Mouse (Mus musculus) heart, embryonic 16.5 days (tissue): Measurements from ENCODE around the gene Toe1. TPM values are rescaled to one million over a fixed set of nuclear protein-coding genes. Genes with fewer than 3 reads are reported as not detected.

Source experiments
- ATAC-seq: fragments of 200-750 bp; cut with Nextera tagmentation; replicated peaks from 2 replicates; pipeline ENCODE4 v1.8.0; 2017; ENCODE audit warnings: moderate number of reproducible peaks; ENCODE audit not compliant: insufficient read depth, low FRiP score; ENCODE audit errors: extremely low read depth
- H3K27ac ChIP-seq: fragments of 300-500 bp; sonication (generic); 2 replicates; pipeline ENCODE4 v1.5.1; 2014; ENCODE audit warnings: mild to moderate bottlenecking, low read length, control low read depth, moderate library complexity
- H3K27me3 ChIP-seq: fragments of 300-500 bp; sonication (generic); 2 replicates; pipeline ENCODE4 v1.6.1; 2014; ENCODE audit warnings: low read length, mixed read lengths; ENCODE audit not compliant: control insufficient read depth, insufficient read depth
- H3K36me3 ChIP-seq: fragments of 300-500 bp; sonication (generic); 2 replicates; pipeline ENCODE4 v1.6.1; 2014; ENCODE audit not compliant: control insufficient read depth, insufficient read depth
- H3K4me1 ChIP-seq: fragments of 300-500 bp; sonication (generic); 2 replicates; pipeline ENCODE4 v1.6.1; 2014; ENCODE audit warnings: low read length, mixed read lengths; ENCODE audit not compliant: control insufficient read depth, insufficient read depth
- H3K4me2 ChIP-seq: fragments of 300-500 bp; sonication (generic); 2 replicates; pipeline ENCODE4 v1.6.1; 2014; ENCODE audit warnings: low read depth, mild to moderate bottlenecking, control low read depth, low read length
- H3K4me3 ChIP-seq: fragments of 300-500 bp; sonication (generic); 2 replicates; pipeline ENCODE4 v1.5.1; 2014; ENCODE audit warnings: mild to moderate bottlenecking, control low read depth, low read length
- H3K9ac ChIP-seq: fragments of 300-500 bp; sonication (generic); 2 replicates; pipeline ENCODE4 v1.6.1; 2014; ENCODE audit warnings: low read length, control low read depth
- H3K9me3 ChIP-seq: fragments of 300-500 bp; sonication (generic); replicated peaks from 2 replicates; pipeline ENCODE4 v1.6.1; 2016; ENCODE audit warnings: low read length; ENCODE audit not compliant: control insufficient read depth
- WGBS: fragments of 180-500 bp; shearing (Covaris S2); extraction: QIAGEN DNeasy Blood & Tissue Kit; methylation state at CpG from one replicate; pipeline ENCODE4 v1.1.7; 2014; 5-methylcytosine and 5-hydroxymethylcytosine counted together
- polyA plus RNA-seq: library from polyadenylated mRNA; unstranded; fragments of >200 nt; fragmentation: Nextera tagmentation; extraction: Ambion mirVana; gene quantifications from 2 replicates; pipeline ENCODE4 v1.2.1, GENCODE M21; 2015

Toe1 gene
- polyA plus RNA-seq, 1 experiment from 2014 or later, result 23.4 TPM

GRCm38 (mm10) chr4:116829364-116830069, 22.1 kb upstream of the Toe1 start:
- ATAC-seq, result no peak
- 66% methylated on average over 6 of the region's 6 CpGs for WGBS
- no peak overlapping the region for H3K4me2 ChIP-seq

GRCm38 (mm10) chr4:116827819-116828218, 20.4 kb upstream of the Toe1 start:
- no peak for ATAC-seq
- WGBS, result 0% methylated on average over 4 of the region's 4 CpGs
- Histone ChIP-seq H3K27me3 (no peaks in the 10 kb centered on the region), H3K27ac (no peak overlapping the region), H3K9ac (no peak overlapping the region), H3K36me3 (no peaks in the 10 kb centered on the region), H3K4me2 (no peak overlapping the region), H3K4me3 (no peak overlapping the region), H3K4me1 (peaks cover 10% of the 10 kb centered on the region; the same call in 1 of the 2 replicates), H3K9me3 (no peaks in the 10 kb centered on the region)

More at GRCm38 (mm10) chr4:116829364-116830069, 22.1 kb upstream of the Toe1 start:
- no peak overlapping the region for H3K27ac ChIP-seq
- H3K4me1 ChIP-seq, result peaks cover 5% of the 10 kb centered on the region; the same call in 1 of the 2 replicates
- no peak overlapping the region for H3K9ac ChIP-seq
- H3K9me3 ChIP-seq, result no peaks in the 10 kb centered on the region
- no peak overlapping the region for H3K4me3 ChIP-seq
- no peaks in the 10 kb centered on the region for H3K27me3 ChIP-seq
- H3K36me3 ChIP-seq, result no peaks in the 10 kb centered on the region

- no peaks in the 10 kb centered on the region for H3K36me3 ChIP-seq
- H3K4me1 ChIP-seq, result peaks cover 14% of the 10 kb centered on the region; the same call in 1 of the 2 replicates
- H3K9ac ChIP-seq, result peak overlapping the region; percentile 87
- peaks cover 9% of the 10 kb centered on the region for H3K27me3 ChIP-seq
- H3K4me3 ChIP-seq, result peak overlapping the region; percentile 75
- peak overlapping the region; percentile 89 for H3K27ac ChIP-seq
- peak; percentile 61 for ATAC-seq
- H3K4me2 ChIP-seq, result peak overlapping the region; percentile 83
- H3K9me3 ChIP-seq, result no peaks in the 10 kb centered on the region
- WGBS, result 2% methylated on average over 29 of the region's 29 CpGs
These were observed 17.1 kb upstream of the Toe1 start for GRCm38 (mm10) chr4:116824541-116825004.

GRCm38 (mm10) chr4:116821694-116822016, 14.2 kb upstream of the Toe1 start, which contains the start of gene Hpdl:
Gene Hpdl, minus strand, starts transcription at chr4:116821707.
- peaks cover 9% of the 10 kb centered on the region for H3K27me3 ChIP-seq
- no peak within 1 kb of the TSS for H3K27ac ChIP-seq
- H3K36me3 ChIP-seq, result no peaks in the 10 kb centered on the region
- H3K4me3 ChIP-seq, result peak within 1 kb of the TSS; percentile 67
- peak within 1 kb of the TSS; percentile 99 for H3K4me2 ChIP-seq
- WGBS, result 11% methylated on average over 9 of the region's 9 CpGs
- no peaks in the 10 kb centered on the region for H3K9me3 ChIP-seq
- peaks cover 14% of the 10 kb centered on the region; the same call in 1 of the 2 replicates for H3K4me1 ChIP-seq
- H3K9ac ChIP-seq, result peak within 1 kb of the TSS; percentile 79
- ATAC-seq, result no peak

GRCm38 (mm10) chr4:116820902-116821693, 13.7 kb upstream of the Toe1 start:
- Histone ChIP-seq H3K4me1 (peaks cover 14% of the 10 kb centered on the region; the same call in 1 of the 2 replicates), H3K9me3 (no peaks in the 10 kb centered on the region), H3K27me3 (peaks cover 9% of the 10 kb centered on the region), H3K36me3 (no peaks in the 10 kb centered on the region), H3K4me2 (peak overlapping the region; percentile 99), H3K9ac (peak overlapping the region; percentile 79), H3K27ac (no peak overlapping the region), H3K4me3 (peak overlapping the region; percentile 67)
- peak; percentile 69 for ATAC-seq
- WGBS, result 1% methylated on average over 51 of the region's 51 CpGs

GRCm38 (mm10) chr4:116819968-116820901, 12.8 kb upstream of the Toe1 start:
- H3K9ac ChIP-seq, result no peak overlapping the region; the same call in none of the 2 replicates
- no peak overlapping the region for H3K27ac ChIP-seq
- peaks cover 11% of the 10 kb centered on the region; the same call in 1 of the 2 replicates for H3K4me1 ChIP-seq
- H3K4me3 ChIP-seq, result peak overlapping the region; percentile 67
- no peaks in the 10 kb centered on the region for H3K36me3 ChIP-seq
- no peak for ATAC-seq
- no peaks in the 10 kb centered on the region for H3K9me3 ChIP-seq
- H3K4me2 ChIP-seq, result peak overlapping the region; percentile 99
- WGBS, result 28% methylated on average over 32 of the region's 32 CpGs
- peaks cover 9% of the 10 kb centered on the region for H3K27me3 ChIP-seq

- H3K9me3 ChIP-seq, result no peaks in the 10 kb centered on the region
- no peak overlapping the region for H3K4me2 ChIP-seq
- H3K27me3 ChIP-seq, result peaks cover 9% of the 10 kb centered on the region
- WGBS, result 88% methylated on average over 6 of the region's 6 CpGs
- no peak overlapping the region for H3K9ac ChIP-seq
- no peak overlapping the region for H3K4me3 ChIP-seq
- H3K36me3 ChIP-seq, result no peaks in the 10 kb centered on the region
- H3K4me1 ChIP-seq, result 0 out of 2 replicates have a peak, but pooled peaks cover 4% of the 10 kb centered on the region
- no peak overlapping the region for H3K27ac ChIP-seq
- ATAC-seq, result no peak
These were observed 10.0 kb upstream of the Toe1 start for GRCm38 (mm10) chr4:116817486-116817885.

GRCm38 (mm10) chr4:116815276-116815675, 7.8 kb upstream of the Toe1 start:
- no peaks in the 10 kb centered on the region for H3K36me3 ChIP-seq
- WGBS, result 70% methylated on average over 5 of the region's 5 CpGs
- no peak overlapping the region for H3K27ac ChIP-seq
- H3K9ac ChIP-seq, result no peak overlapping the region
- peaks cover 4% of the 10 kb centered on the region for H3K27me3 ChIP-seq
- H3K4me2 ChIP-seq, result no peak overlapping the region
- no peak overlapping the region for H3K4me3 ChIP-seq
- no peaks in the 10 kb centered on the region for H3K4me1 ChIP-seq
- ATAC-seq, result no peak
- no peaks in the 10 kb centered on the region for H3K9me3 ChIP-seq
